ENCODE assay signal across 11 mouse cellular contexts in genomic region chr5:39417121-39417844, GRCm38 (mm10).
A peak's percentile ranks its signal among the peaks of the same experiment; 100 is the strongest.
DNase-seq lines count a peak whose midpoint lies in the region; ATAC-seq and TF ChIP-seq lines count a peak whose summit lies in the region.
"Had no signal": no experiment of that assay in that cellular context is flagged by ENCODE, and none has a peak within 500 bp of the region (broad histone marks: within the 10 kb centered on the region; RNA-seq: fewer than 3 reads in every experiment).

No protein-coding gene starts in this region.

- H3K27me3 ChIP-seq in hindbrain, embryonic 12.5 days = no peaks in the 10 kb centered on the region
- H3K27me3 ChIP-seq in hindbrain, embryonic 10.5 days (ENCODE audit: insufficient read depth, poor library complexity, severe bottlenecking) = no peaks in the 10 kb centered on the region
- no peaks in the 10 kb centered on the region for H3K27me3 ChIP-seq in forebrain, embryonic 16.5 days (replicated peaks; ENCODE audit: control insufficient read depth, insufficient read depth, low read length)

- H3K9ac ChIP-seq in hindbrain, embryonic 12.5 days = no peak overlapping the region
- no peak overlapping the region for H3K9ac ChIP-seq in forebrain, embryonic 16.5 days (replicated peaks; ENCODE audit: low read depth, low read length)

- no peak overlapping the region for H3K4me2 ChIP-seq in hindbrain, embryonic 12.5 days (replicated peaks)
- H3K4me2 ChIP-seq in forebrain, embryonic 16.5 days (ENCODE audit: low read length) = no peak overlapping the region

- 0 out of 2 replicates have a peak, but pooled peaks cover 8% of the 10 kb centered on the region for H3K4me1 ChIP-seq in hindbrain, embryonic 12.5 days
- peaks cover 6% of the 10 kb centered on the region; the same call in 1 of the 2 replicates for H3K4me1 ChIP-seq in hindbrain, embryonic 10.5 days (replicated peaks)
- peaks cover 10% of the 10 kb centered on the region for H3K4me1 ChIP-seq in forebrain, embryonic 16.5 days (replicated peaks; ENCODE audit: control insufficient read depth, insufficient read depth, low read length)

- 56% methylated on average over 11 of the region's 11 CpGs for WGBS in hindbrain, embryonic 12.5 days
- 77% methylated on average over 11 of the region's 11 CpGs for WGBS in hindbrain, embryonic 10.5 days
- WGBS in forebrain, embryonic 16.5 days = 24% methylated on average over 11 of the region's 11 CpGs

- H3K36me3 ChIP-seq in hindbrain, embryonic 12.5 days = no peaks in the 10 kb centered on the region
- no peaks in the 10 kb centered on the region for H3K36me3 ChIP-seq in hindbrain, embryonic 10.5 days
- H3K36me3 ChIP-seq in forebrain, embryonic 16.5 days (ENCODE audit: control insufficient read depth, insufficient read depth) = no peaks in the 10 kb centered on the region

- ATAC-seq in hindbrain, embryonic 12.5 days (ENCODE audit: low FRiP score) = peak; percentile 26; the same call in 1 of the 2 replicates
- ATAC-seq in forebrain, embryonic 16.5 days = peak; percentile 70
- ATAC-seq: intestine, embryonic 16.5 days had no signal

- TF ChIP-seq CTCF in left cerebral cortex, adult 2 months (IDR thresholded peaks at IDR 0.05) = no peak

- no peak overlapping the region for H3K4me3 ChIP-seq in hindbrain, embryonic 12.5 days
- H3K4me3 ChIP-seq in hindbrain, embryonic 10.5 days = no peak overlapping the region
- H3K4me3 ChIP-seq in forebrain, embryonic 16.5 days (replicated peaks; ENCODE audit: low read length) = no peak overlapping the region
- no peak overlapping the region for H3K4me3 ChIP-seq in left cerebral cortex, adult 2 months

- H3K9me3 ChIP-seq in hindbrain, embryonic 12.5 days (replicated peaks) = no peaks in the 10 kb centered on the region
- no peaks in the 10 kb centered on the region for H3K9me3 ChIP-seq in hindbrain, embryonic 10.5 days
- no peaks in the 10 kb centered on the region for H3K9me3 ChIP-seq in forebrain, embryonic 16.5 days (ENCODE audit: control insufficient read depth, low read length)

- intact Hi-C loops in left cerebral cortex, adult 2 months (cut with DNase I) = no loop called here

- DNase-seq in hindbrain, embryonic 10.5 days (ENCODE audit: low spot score) = no peak
- DNase-seq in left cerebral cortex, adult 2 months (ENCODE audit: extremely low spot score in 1 of 2, low spot score in 2 of 2) = peak; percentile 27 to 41
- DNase-seq in right cerebral cortex, adult 2 months (ENCODE audit: low spot score in 2 of 2) = peak; percentile 66 to 72
- no peak for DNase-seq in lung, postnatal 10 days
- no peak for DNase-seq in adrenal gland, adult 8-10 months
- no peak for DNase-seq in adrenal gland, postnatal 10 days
- DNase-seq: gastrocnemius, postnatal 10 days had no signal

- 0 out of 2 replicates have a peak overlapping the region, but pooled peaks have one; percentile 17 for H3K27ac ChIP-seq in hindbrain, embryonic 12.5 days
- no peak overlapping the region for H3K27ac ChIP-seq in hindbrain, embryonic 10.5 days
- no peak overlapping the region for H3K27ac ChIP-seq in forebrain, embryonic 16.5 days (ENCODE audit: low read length)
- no peak overlapping the region for H3K27ac ChIP-seq in left cerebral cortex, adult 2 months
- H3K27ac ChIP-seq: macrophage had no signal

Comparison
In these comparisons a context has a peak if more than half of its experiments do, and no peak if none do; other contexts are left out.
1. DNase-seq: peak in left cerebral cortex, adult 2 months (2 of 2) and right cerebral cortex, adult 2 months (2 of 2); none in hindbrain, embryonic 10.5 days (single experiment), lung, postnatal 10 days (single experiment), adrenal gland, adult 8-10 months (single experiment) and adrenal gland, postnatal 10 days (single experiment).